Mouse (Mus musculus) inflammation-experienced regulatory T-cells (primary cell): ENCODE data around the gene C87414. TPM values are rescaled to one million over a fixed set of nuclear protein-coding genes. Genes with fewer than 3 reads are reported as not detected.

Experiments
- polyA plus RNA-seq, 2 experiments: library from polyadenylated mRNA; unstranded; fragments of 100-300 nt; shearing (Covaris generic); gene quantifications; one replicate each; pipeline ENCODE4 v1.2.1; 2017

Gene C87414
- polyA plus RNA-seq = 1 to 10 TPM in 1 of 2 experiments, under 1 TPM in 1; 0.07 to 2.1 TPM

GRCm38 (mm10) chr5:93671451-93671850 is at the start of gene C87414:
C87414 (minus strand) TSS chr5:93671551.

Other genes with a start within 250 kb of the C87414 start
- under 1 TPM in 1 of 2 experiments, not detected in 1; 0.27 TPM for gene Gm16427, start 131.4 kb downstream of the C87414 start, polyA plus RNA-seq
- under 1 TPM; 0.12 to 0.21 TPM for gene Gm7792, start 172.2 kb upstream of the C87414 start, polyA plus RNA-seq